Mouse (Mus musculus) liver, adult 2 months (tissue): Measurements from ENCODE around the gene Nav2. TPM values are rescaled to one million over a fixed set of nuclear protein-coding genes. Genes with fewer than 3 reads are reported as not detected.

Experiments
- DNase-seq: peaks from one replicate; pipeline ENCODE4 v3.0.0-alpha.2; 2011; ENCODE audit warnings: low read depth, low spot score; ENCODE audit errors: extremely low read depth
- H3K27ac ChIP-seq: fragments of 200-500 bp; replicated peaks from 2 replicates; pipeline ENCODE4 v1.5.1; 2012; ENCODE audit warnings: low read depth, mild to moderate bottlenecking, control low read depth, inconsistent platforms, low read length; ENCODE audit not compliant: insufficient read depth
- H3K27me3 ChIP-seq: fragments of 200-500 bp; 2 replicates; pipeline ENCODE4 v1.6.1; 2012; ENCODE audit warnings: mild to moderate bottlenecking, moderate library complexity, low read length, inconsistent platforms; ENCODE audit not compliant: control insufficient read depth, insufficient read depth
- H3K36me3 ChIP-seq: fragments of 200-500 bp; 2 replicates; pipeline ENCODE4 v1.6.1; 2012; ENCODE audit warnings: low read length, inconsistent platforms; ENCODE audit not compliant: control insufficient read depth, insufficient read depth
- H3K4me1 ChIP-seq: fragments of 200-500 bp; 2 replicates; pipeline ENCODE4 v1.6.1; 2011; ENCODE audit warnings: low read length; ENCODE audit not compliant: control insufficient read depth, insufficient read depth
- H3K4me3 ChIP-seq: fragments of 200-500 bp; 2 replicates; pipeline ENCODE4 v1.5.1; 2011; ENCODE audit warnings: low read depth, mild to moderate bottlenecking, control low read depth, low read length, moderate library complexity; ENCODE audit not compliant: insufficient read depth
- H3K79me2 ChIP-seq: fragments of 200-500 bp; 2 replicates; pipeline ENCODE4 v1.6.1; 2012; ENCODE audit warnings: inconsistent platforms, mild to moderate bottlenecking, low read length, moderate library complexity; ENCODE audit not compliant: control insufficient read depth, insufficient read depth
- H3K9ac ChIP-seq: fragments of 200-500 bp; 2 replicates; pipeline ENCODE4 v1.6.1; 2012; ENCODE audit warnings: low read depth, mild to moderate bottlenecking, control low read depth, inconsistent platforms, low read length
- CTCF ChIP-seq: fragments of 200-500 bp; IDR thresholded peaks from 2 replicates; pipeline ENCODE4 v1.5.1; 2011; ENCODE audit warnings: low read depth, low read length, control low read depth
- POLR2A ChIP-seq: fragments of 200-500 bp; IDR thresholded peaks from 2 replicates; pipeline ENCODE4 v1.6.1; 2011; ENCODE audit warnings: low read length, control low read depth; ENCODE audit not compliant: insufficient read depth; ENCODE audit errors: extremely low read depth
- WGBS: fragments of 180-500 bp; shearing (Covaris S2); methylation state at CpG from one replicate; pipeline ENCODE4 v1.1.7; 2018; 5-methylcytosine and 5-hydroxymethylcytosine counted together
- polyA plus RNA-seq: library from polyadenylated mRNA; depleted of rRNA; stranded (reverse); fragments of >200 nt; gene quantifications from 2 replicates; pipeline ENCODE4 v1.2.3, GENCODE M21; 2012
- total RNA-seq: library from RNA; depleted of rRNA; stranded (reverse); fragments of >200 nt; gene quantifications from 2 replicates; pipeline ENCODE4 v1.2.3, GENCODE M21; 2014

The Nav2 gene
- total and polyA plus RNA-seq, 2 experiments: 11.1 to 17.6 TPM

GRCm38 (mm10) chr7:48891029-48891428 lies 17.5 kb upstream of the Nav2 start:
- no peak overlapping the region for H3K9ac ChIP-seq
- H3K27ac ChIP-seq: no peak overlapping the region

DNA sequence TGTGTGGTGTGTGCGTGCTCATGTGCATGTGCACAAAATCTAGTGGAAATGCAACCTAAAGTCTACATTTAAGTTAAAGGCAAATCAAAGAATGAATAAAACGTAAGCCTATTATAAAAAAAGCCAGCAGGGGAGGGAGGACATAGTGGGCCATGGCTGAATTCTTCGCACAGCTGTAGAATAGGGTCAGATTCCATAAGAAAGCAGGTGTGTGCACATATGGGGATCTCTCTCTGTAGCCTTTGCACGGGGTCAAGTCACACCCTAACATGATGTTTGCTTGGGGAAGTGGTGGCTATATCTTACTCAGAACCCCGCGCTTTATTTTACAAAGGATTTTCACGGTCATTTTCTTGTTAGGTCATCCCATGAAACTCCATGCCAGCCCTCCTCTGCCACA lies 15.4 kb upstream of the Nav2 start:
- Histone ChIP-seq H3K27ac (no peak overlapping the region), H3K9ac (no peak overlapping the region), H3K4me3 (no peak overlapping the region), H3K79me2 (no peaks in the 10 kb centered on the region), H3K4me1 (no peaks in the 10 kb centered on the region), H3K27me3 (no peaks in the 10 kb centered on the region), H3K36me3 (no peaks in the 10 kb centered on the region)
- no peak for DNase-seq
- TF ChIP-seq CTCF (no peak), POLR2A (no peak)
- WGBS: 79% methylated on average over 7 of the region's 7 CpGs

More at GRCm38 (mm10) chr7:48891029-48891428, 17.5 kb upstream of the Nav2 start:
- H3K4me3 ChIP-seq: no peak overlapping the region
- TF ChIP-seq POLR2A (no peak), CTCF (no peak)
- H3K79me2 ChIP-seq: no peaks in the 10 kb centered on the region
- no peaks in the 10 kb centered on the region for H3K36me3 ChIP-seq
- no peak for DNase-seq
- WGBS: 84% methylated on average over 5 of the region's 5 CpGs
- no peaks in the 10 kb centered on the region for H3K27me3 ChIP-seq
- no peaks in the 10 kb centered on the region for H3K4me1 ChIP-seq

DNA sequence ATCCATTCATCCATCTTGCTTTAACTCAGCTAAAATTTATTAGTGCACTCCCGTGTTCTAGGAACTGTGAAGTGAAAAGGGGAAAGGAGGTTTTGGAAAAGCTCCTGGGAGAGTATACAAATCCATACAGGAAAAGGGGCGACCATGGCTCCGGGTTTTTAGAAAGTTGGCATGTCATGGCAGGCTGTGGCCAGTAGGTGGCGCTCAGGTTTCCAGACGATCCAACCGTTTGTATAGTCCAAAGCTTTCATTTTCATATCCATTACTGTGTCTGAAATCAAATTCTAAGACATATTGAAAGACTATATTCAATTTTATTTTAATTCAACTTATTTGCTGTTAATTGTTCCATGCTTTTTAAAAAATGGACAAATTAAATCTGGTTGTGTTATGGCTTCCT lies 14.4 kb upstream of the Nav2 start:
- no peaks in the 10 kb centered on the region for H3K4me1 ChIP-seq
- H3K4me3 ChIP-seq: no peak overlapping the region
- no peak overlapping the region for H3K9ac ChIP-seq
- DNase-seq: no peak
- no peaks in the 10 kb centered on the region for H3K79me2 ChIP-seq
- TF ChIP-seq CTCF: peak; percentile 87
- no peak for TF ChIP-seq POLR2A
- H3K27ac ChIP-seq: no peak overlapping the region
- no peaks in the 10 kb centered on the region for H3K27me3 ChIP-seq
- 0% methylated on average over 6 of the region's 6 CpGs for WGBS
- no peaks in the 10 kb centered on the region for H3K36me3 ChIP-seq

GRCm38 (mm10) chr7:48894763-48895162 lies 13.8 kb upstream of the Nav2 start:
- H3K27me3 ChIP-seq: no peaks in the 10 kb centered on the region
- H3K9ac ChIP-seq: no peak overlapping the region
- DNase-seq: no peak
- no peaks in the 10 kb centered on the region for H3K79me2 ChIP-seq
- no peak for TF ChIP-seq POLR2A
- no peak for TF ChIP-seq CTCF
- H3K4me1 ChIP-seq: no peaks in the 10 kb centered on the region
- no peak overlapping the region for H3K4me3 ChIP-seq
- H3K36me3 ChIP-seq: no peaks in the 10 kb centered on the region
- 71% methylated on average over 6 of the region's 6 CpGs for WGBS
- H3K27ac ChIP-seq: no peak overlapping the region

DNA sequence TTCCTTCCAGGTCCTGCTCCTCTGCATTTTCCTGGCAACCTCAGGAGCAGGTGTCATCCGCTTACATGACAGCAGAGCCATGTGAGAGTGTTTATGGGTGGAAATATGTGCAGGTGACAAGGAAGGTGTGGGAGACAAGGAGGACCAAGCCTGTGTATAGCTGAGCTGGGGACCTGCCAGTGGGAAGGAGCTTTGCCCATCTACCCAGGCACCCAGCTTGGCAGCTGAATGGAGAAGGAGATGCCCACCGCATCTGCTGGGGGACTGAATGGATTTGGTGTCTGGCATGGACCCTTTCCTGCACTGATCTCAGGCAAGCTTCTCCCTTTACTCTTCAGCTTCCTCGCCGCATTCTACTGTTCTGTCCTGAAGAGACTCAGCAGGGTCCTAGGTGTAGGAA lies 13.0 kb upstream of the Nav2 start:
- WGBS: 96% methylated on average over 4 of the region's 4 CpGs
- no peak for DNase-seq
- Histone ChIP-seq H3K9ac (no peak overlapping the region), H3K27ac (no peak overlapping the region), H3K27me3 (no peaks in the 10 kb centered on the region), H3K36me3 (no peaks in the 10 kb centered on the region), H3K4me1 (no peaks in the 10 kb centered on the region; the same call in 1 of the 2 replicates), H3K79me2 (no peaks in the 10 kb centered on the region), H3K4me3 (no peak overlapping the region)
- no peak for TF ChIP-seq CTCF
- TF ChIP-seq POLR2A: no peak

GRCm38 (mm10) chr7:48896051-48896450 lies 12.5 kb upstream of the Nav2 start:
- TF ChIP-seq CTCF (no peak), POLR2A (no peak)
- Histone ChIP-seq H3K9ac (no peak overlapping the region), H3K4me1 (no peaks in the 10 kb centered on the region; the same call in 1 of the 2 replicates), H3K27ac (no peak overlapping the region), H3K4me3 (no peak overlapping the region), H3K79me2 (no peaks in the 10 kb centered on the region), H3K36me3 (no peaks in the 10 kb centered on the region), H3K27me3 (no peaks in the 10 kb centered on the region)
- 67% methylated on average over 4 of the region's 4 CpGs for WGBS
- no peak for DNase-seq
